Mouse (Mus musculus): ENCODE data around the gene Gpr108. TPM values are rescaled to one million over a fixed set of nuclear protein-coding genes. Genes with fewer than 3 reads are reported as not detected.
A peak's percentile ranks its signal among the peaks of the same experiment; 100 is the strongest.

Gpr108 gene
- total and polyA plus RNA-seq, 2 experiments from 2014 or later: 21.3 to 24.1 TPM

DNA sequence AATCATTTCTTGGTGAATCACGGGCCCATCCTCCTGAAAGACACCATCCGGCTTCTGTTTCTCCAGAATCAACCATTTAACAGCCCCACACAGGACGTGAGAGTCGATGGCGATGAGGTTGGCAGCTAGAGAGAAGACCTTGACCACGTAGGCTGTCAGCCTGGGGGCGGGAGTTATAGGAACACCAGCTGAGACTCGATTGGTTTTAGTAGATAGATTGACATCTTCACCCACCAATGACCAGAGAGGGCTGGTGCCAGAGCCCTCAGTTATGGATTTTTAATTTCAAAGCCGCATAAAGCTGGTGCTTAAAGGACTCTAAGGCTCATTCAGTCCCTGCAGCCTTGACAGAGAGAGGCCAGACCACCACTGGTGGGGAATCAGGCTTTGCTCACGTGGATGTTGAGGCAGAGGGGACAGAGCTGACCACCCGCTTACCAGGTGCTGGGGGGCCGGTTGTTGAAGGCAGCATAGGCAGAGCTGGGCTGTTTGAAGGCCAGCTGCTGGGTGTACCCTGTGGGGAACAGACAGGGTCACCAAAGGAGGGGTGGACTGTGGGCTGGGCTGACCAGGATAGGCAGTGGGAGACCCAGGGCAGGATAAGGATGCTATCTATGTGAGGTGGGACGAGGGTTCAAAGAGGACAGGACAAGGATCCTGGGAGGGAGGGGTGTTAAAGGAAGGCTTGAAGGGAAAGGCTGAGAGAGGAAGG, 33.4 kb downstream of the Gpr108 start:
- Histone ChIP-seq H3K4me2 (ENCODE audit: low read depth, low read length) (0 out of 2 replicates have a peak overlapping the region, but pooled peaks have one; percentile 27), H3K27ac (no peak overlapping the region), H3K4me3 (ENCODE audit: low read length) (no peak overlapping the region), H3K9ac (replicated peaks; ENCODE audit: low read length) (0 out of 2 replicates have a peak overlapping the region, but pooled peaks have one; percentile 24), H3K36me3 (ENCODE audit: insufficient read depth, low read length) (no peaks in the 10 kb centered on the region), H3K4me1 (ENCODE audit: insufficient read depth, low read length) (no peaks in the 10 kb centered on the region), H3K9me3 (ENCODE audit: low read length) (no peaks in the 10 kb centered on the region), H3K27me3 (ENCODE audit: insufficient read depth, low read length) (no peaks in the 10 kb centered on the region)
- WGBS: 46% methylated on average over 13 of the region's 13 CpGs
- DNase-seq (ENCODE audit: low spot score): peak; percentile 81
- peak; percentile 89 for ATAC-seq
- no peak for TF ChIP-seq CTCF (IDR thresholded peaks at IDR 0.05; ENCODE audit: low read depth)

DNA sequence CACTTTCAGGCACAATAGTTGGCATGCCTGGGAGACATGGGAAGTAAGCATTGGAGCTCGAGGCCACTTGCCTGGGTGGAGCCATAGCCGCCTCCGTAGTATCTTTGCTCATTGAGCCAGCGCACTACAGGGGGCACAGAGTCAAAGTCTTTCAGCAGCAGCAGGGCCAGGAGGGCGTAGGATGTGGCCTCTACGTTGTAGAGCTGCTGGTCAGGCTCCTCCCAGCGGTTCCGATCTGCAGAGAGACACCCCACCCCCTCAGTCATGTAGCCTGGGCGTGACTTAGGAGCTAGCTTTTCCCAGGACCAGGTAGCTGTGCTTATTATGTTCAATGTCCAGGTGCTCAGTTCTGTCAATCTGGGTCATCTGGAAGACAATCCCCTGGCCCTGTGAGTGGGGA, 36.7 kb downstream of the Gpr108 start:
- 64% methylated on average over 9 of the region's 9 CpGs for WGBS
- TF ChIP-seq CTCF (IDR thresholded peaks at IDR 0.05; ENCODE audit: low read depth): no peak

DNA sequence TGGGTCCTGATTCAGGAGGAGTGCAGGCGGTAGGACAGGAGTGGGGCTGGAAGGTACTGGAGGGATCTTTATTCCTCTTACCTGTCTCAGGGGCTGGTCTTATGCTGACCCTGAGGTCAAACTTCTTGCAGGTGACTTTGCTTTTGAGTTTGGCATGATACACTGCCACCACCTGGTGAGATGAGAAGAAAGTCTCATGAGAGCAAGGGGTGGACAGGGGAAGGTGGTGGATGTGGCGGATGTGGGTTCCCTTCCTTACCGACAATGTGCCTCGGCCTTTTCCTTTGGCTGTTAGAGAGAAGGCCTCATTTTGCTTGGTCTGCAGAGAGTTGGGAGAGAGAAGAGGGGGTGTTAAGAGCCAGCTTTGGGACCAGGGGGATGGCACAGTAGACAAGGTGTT, 38.9 kb downstream of the Gpr108 start:
- Histone ChIP-seq H3K4me3 (ENCODE audit: low read length) (no peak overlapping the region), H3K9ac (replicated peaks; ENCODE audit: low read length) (no peak overlapping the region), H3K27ac (no peak overlapping the region), H3K9me3 (ENCODE audit: low read length) (no peaks in the 10 kb centered on the region), H3K4me1 (ENCODE audit: insufficient read depth, low read length) (no peaks in the 10 kb centered on the region), H3K36me3 (ENCODE audit: insufficient read depth, low read length) (no peaks in the 10 kb centered on the region), H3K27me3 (ENCODE audit: insufficient read depth, low read length) (no peaks in the 10 kb centered on the region), H3K4me2 (ENCODE audit: low read depth, low read length) (no peak overlapping the region)
- ATAC-seq (no peak), DNase-seq (ENCODE audit: low spot score) (no peak)
- TF ChIP-seq CTCF (IDR thresholded peaks at IDR 0.05; ENCODE audit: low read depth): peak; percentile 19; the same call in 1 of the 2 replicates
- 84% methylated on average over 4 of the region's 4 CpGs for WGBS

More for the DNA sequence above, 36.7 kb downstream of the Gpr108 start:
- H3K9ac ChIP-seq (replicated peaks; ENCODE audit: low read length): no peak overlapping the region
- H3K27ac ChIP-seq: no peak overlapping the region
- no peaks in the 10 kb centered on the region for H3K4me1 ChIP-seq (ENCODE audit: insufficient read depth, low read length)
- no peak for DNase-seq (ENCODE audit: low spot score)
- no peaks in the 10 kb centered on the region for H3K27me3 ChIP-seq (ENCODE audit: insufficient read depth, low read length)
- no peak for ATAC-seq
- no peaks in the 10 kb centered on the region for H3K9me3 ChIP-seq (ENCODE audit: low read length)
- H3K36me3 ChIP-seq (ENCODE audit: insufficient read depth, low read length): no peaks in the 10 kb centered on the region
- no peak overlapping the region for H3K4me2 ChIP-seq (ENCODE audit: low read depth, low read length)
- no peak overlapping the region for H3K4me3 ChIP-seq (ENCODE audit: low read length)

DNA sequence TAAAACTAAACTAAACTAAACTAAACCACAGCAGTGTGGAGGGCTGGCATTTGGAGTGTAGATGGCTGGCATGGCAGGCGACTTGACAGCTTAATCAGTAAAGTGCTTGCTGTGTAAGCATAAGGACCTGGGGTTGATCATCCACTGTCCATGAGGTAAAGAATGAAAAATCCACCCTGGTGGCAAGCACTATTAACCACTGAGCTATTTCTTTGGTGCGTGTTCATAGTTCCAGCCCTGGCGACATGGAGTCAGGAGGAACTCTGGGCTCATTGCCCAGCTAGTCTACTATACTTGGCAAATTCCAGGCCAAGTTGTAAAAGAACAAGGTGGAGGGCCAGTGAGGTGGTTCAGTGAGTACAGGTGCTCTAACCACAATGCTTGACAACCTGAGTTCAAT, 40.3 kb downstream of the Gpr108 start:
- no peak overlapping the region for H3K4me2 ChIP-seq (ENCODE audit: low read depth, low read length)
- no peak overlapping the region for H3K27ac ChIP-seq
- H3K4me3 ChIP-seq (ENCODE audit: low read length): no peak overlapping the region
- no peaks in the 10 kb centered on the region for H3K36me3 ChIP-seq (ENCODE audit: insufficient read depth, low read length)
- H3K4me1 ChIP-seq (ENCODE audit: insufficient read depth, low read length): no peaks in the 10 kb centered on the region
- no peak for TF ChIP-seq CTCF (IDR thresholded peaks at IDR 0.05; ENCODE audit: low read depth)
- WGBS: 67% methylated on average over 3 of the region's 3 CpGs
- DNase-seq (ENCODE audit: low spot score): no peak
- no peak for ATAC-seq
- no peak overlapping the region for H3K9ac ChIP-seq (replicated peaks; ENCODE audit: low read length)
- H3K9me3 ChIP-seq (ENCODE audit: low read length): no peaks in the 10 kb centered on the region
- no peaks in the 10 kb centered on the region for H3K27me3 ChIP-seq (ENCODE audit: insufficient read depth, low read length)

DNA sequence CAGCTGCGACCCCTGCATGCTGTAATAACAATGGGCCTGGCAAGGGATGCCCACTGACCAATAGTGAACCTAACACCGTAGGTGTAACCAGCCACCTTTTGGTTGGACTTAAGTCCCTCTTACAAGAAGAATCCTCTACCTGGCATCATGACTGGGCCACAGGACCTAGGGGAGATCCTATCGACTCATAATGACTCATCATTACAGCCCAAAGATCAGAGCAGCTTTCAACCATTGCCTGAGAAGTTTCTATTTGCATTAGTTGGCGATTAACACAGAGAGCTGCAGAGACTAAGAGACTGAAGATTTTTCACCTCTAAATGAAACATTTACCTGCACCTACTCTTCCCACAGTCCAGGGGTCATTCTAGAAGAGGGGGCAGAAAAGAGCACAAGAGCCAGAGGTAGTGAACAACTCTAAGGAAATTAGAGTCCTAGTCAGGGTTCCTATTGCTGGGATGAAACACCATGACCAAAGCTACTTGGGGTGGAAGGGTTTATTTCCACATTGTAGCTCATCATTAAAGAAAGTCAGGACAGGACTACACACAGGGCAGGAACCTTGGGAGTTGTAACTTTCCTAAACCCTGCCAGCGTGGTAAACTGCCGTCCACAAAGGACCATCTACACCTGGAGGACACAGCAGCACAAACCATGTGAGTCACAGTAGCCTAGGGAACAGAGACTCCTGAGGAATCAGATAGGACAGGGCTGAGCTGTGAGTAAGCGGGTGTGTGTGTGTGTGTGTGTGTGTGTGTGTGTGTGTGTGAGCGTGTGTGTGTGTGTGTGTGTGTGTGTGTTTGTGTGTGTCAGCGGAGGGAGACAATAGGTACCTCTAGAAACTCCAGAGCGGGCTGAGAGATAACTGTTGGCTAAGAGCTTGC, 46.2 kb downstream of the Gpr108 start:
- H3K9ac ChIP-seq (replicated peaks; ENCODE audit: low read length): no peak overlapping the region
- H3K4me1 ChIP-seq (ENCODE audit: insufficient read depth, low read length): no peaks in the 10 kb centered on the region
- no peak overlapping the region for H3K4me2 ChIP-seq (ENCODE audit: low read depth, low read length)
- no peak overlapping the region for H3K27ac ChIP-seq
- no peak overlapping the region for H3K4me3 ChIP-seq (ENCODE audit: low read length)
- no peaks in the 10 kb centered on the region for H3K27me3 ChIP-seq (ENCODE audit: insufficient read depth, low read length)
- 82% methylated on average over 10 of the region's 10 CpGs for WGBS
- no peaks in the 10 kb centered on the region for H3K9me3 ChIP-seq (ENCODE audit: low read length)
- no peaks in the 10 kb centered on the region for H3K36me3 ChIP-seq (ENCODE audit: insufficient read depth, low read length)
- DNase-seq (ENCODE audit: low spot score): no peak
- TF ChIP-seq CTCF (IDR thresholded peaks at IDR 0.05; ENCODE audit: low read depth): no peak
- ATAC-seq: no peak

DNA sequence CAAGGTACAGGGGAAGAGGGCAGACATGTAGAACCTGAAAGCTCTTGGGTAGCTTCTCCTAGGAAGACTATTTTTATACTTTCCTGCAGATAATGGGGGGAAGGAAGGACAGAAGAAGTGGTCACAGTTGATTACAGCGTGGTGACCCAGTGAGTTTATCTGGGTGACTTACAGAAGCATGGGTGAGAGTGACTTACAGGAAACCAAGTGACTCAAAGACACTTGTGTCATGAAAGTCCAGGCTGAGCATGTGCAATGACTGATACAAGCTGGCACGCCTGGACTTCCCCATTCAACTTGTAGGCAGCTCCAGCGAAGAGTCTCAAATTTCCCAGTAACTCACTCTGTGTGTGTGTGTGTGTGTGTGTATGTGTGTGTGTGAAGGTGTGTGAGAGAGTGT, 50.0 kb downstream of the Gpr108 start:
- TF ChIP-seq CTCF (IDR thresholded peaks at IDR 0.05; ENCODE audit: low read depth): no peak
- 86% methylated on average over 3 of the region's 3 CpGs for WGBS
- ATAC-seq: no peak

More for the DNA sequence above, 50.0 kb downstream of the Gpr108 start:
- Histone ChIP-seq H3K4me3 (ENCODE audit: low read length) (no peak overlapping the region), H3K27ac (no peak overlapping the region), H3K9ac (replicated peaks; ENCODE audit: low read length) (no peak overlapping the region), H3K36me3 (ENCODE audit: insufficient read depth, low read length) (no peaks in the 10 kb centered on the region), H3K4me1 (ENCODE audit: insufficient read depth, low read length) (no peaks in the 10 kb centered on the region), H3K9me3 (ENCODE audit: low read length) (no peaks in the 10 kb centered on the region), H3K27me3 (ENCODE audit: insufficient read depth, low read length) (no peaks in the 10 kb centered on the region), H3K4me2 (ENCODE audit: low read depth, low read length) (no peak overlapping the region)
- no peak for DNase-seq (ENCODE audit: low spot score)

Measured in hindbrain, postnatal 0 days (tissue).